Mouse (Mus musculus) layer of hippocampus, adult 2 months (tissue): ENCODE results near the gene Mtch2. TPM values are rescaled to one million over a fixed set of nuclear protein-coding genes. Genes with fewer than 3 reads are reported as not detected.

Experiments used
- DNase-seq, 2 experiments: peaks; one replicate each; pipeline ENCODE4 v3.0.0; 2022; ENCODE audit warnings: low spot score in 2 of 2
- H3K27ac ChIP-seq: fragments of 200-600 bp; 2 replicates; pipeline ENCODE4 v1.8.1; 2022
- H3K4me3 ChIP-seq: fragments of 200-600 bp; 2 replicates; pipeline ENCODE4 v1.8.1; 2022; ENCODE audit warnings: mild to moderate bottlenecking
- CTCF ChIP-seq: fragments of 200-600 bp; conservative IDR thresholded peaks from 2 replicates; pipeline ENCODE4 v1.8.1; 2022; ENCODE audit warnings: antibody characterized with exemption, mild to moderate bottlenecking, moderate library complexity
- total RNA-seq, 2 experiments: library from RNA; stranded (reverse); gene quantifications; 2 replicates each; pipeline ENCODE4 v1.2.3; 2021

Mtch2 gene
- total RNA-seq, 2 experiments from 2014 or later: 114 to 129 TPM

- no peak overlapping the region for H3K4me3 ChIP-seq
- no peak for TF ChIP-seq CTCF
- DNase-seq: no peak
- no peak overlapping the region for H3K27ac ChIP-seq
Observed at GRCm38 (mm10) chr2:90838621-90839020, 8.3 kb upstream of the Mtch2 start.

GRCm38 (mm10) chr2:90843666-90844065 is 3.3 kb upstream of the Mtch2 start:
- no peak for TF ChIP-seq CTCF
- Histone ChIP-seq H3K27ac (peak overlapping the region; percentile 77), H3K4me3 (no peak overlapping the region)
- DNase-seq: peak; percentile 52 to 62

- Histone ChIP-seq H3K27ac (peak overlapping the region; percentile 77; the same call in 1 of the 2 replicates), H3K4me3 (no peak overlapping the region)
- TF ChIP-seq CTCF: no peak
- no peak for DNase-seq
Observed at GRCm38 (mm10) chr2:90844262-90844661, 2.7 kb upstream of the Mtch2 start.

GRCm38 (mm10) chr2:90845234-90845633 is 1.7 kb upstream of the Mtch2 start:
- H3K27ac ChIP-seq: 0 out of 2 replicates have a peak overlapping the region, but pooled peaks have one; percentile 6
- H3K4me3 ChIP-seq: no peak overlapping the region
- TF ChIP-seq CTCF: no peak
- no peak for DNase-seq

- TF ChIP-seq CTCF: no peak
- Histone ChIP-seq H3K4me3 (peak overlapping the region; percentile 86), H3K27ac (peak overlapping the region; percentile 94)
- no peak for DNase-seq
Observed at GRCm38 (mm10) chr2:90846171-90846570, 784 bp upstream of the Mtch2 start.

GRCm38 (mm10) chr2:90846597-90846954 is 379 bp upstream of the Mtch2 start:
- DNase-seq: no peak
- H3K27ac ChIP-seq: peak overlapping the region; percentile 94
- peak overlapping the region; percentile 86 for H3K4me3 ChIP-seq
- TF ChIP-seq CTCF: no peak; the same call in none of the 2 replicates

- no peak for TF ChIP-seq CTCF
- H3K4me3 ChIP-seq: peak overlapping the region; percentile 86
- no peak for DNase-seq
- peak overlapping the region; percentile 94 for H3K27ac ChIP-seq
Observed at GRCm38 (mm10) chr2:90847681-90848050, 711 bp downstream of the Mtch2 start.

- H3K27ac ChIP-seq: 0 out of 2 replicates have a peak overlapping the region, but pooled peaks have one; percentile 94
- peak; percentile 25 for TF ChIP-seq CTCF
- H3K4me3 ChIP-seq: peak overlapping the region; percentile 86
- no peak for DNase-seq
Observed at GRCm38 (mm10) chr2:90848331-90848730, 1.4 kb downstream of the Mtch2 start.

- no peak for DNase-seq
- H3K4me3 ChIP-seq: no peak overlapping the region
- TF ChIP-seq CTCF: no peak
- no peak overlapping the region for H3K27ac ChIP-seq
Observed at GRCm38 (mm10) chr2:90850401-90850800, 3.4 kb downstream of the Mtch2 start.

- DNase-seq: no peak
- Histone ChIP-seq H3K27ac (no peak overlapping the region), H3K4me3 (no peak overlapping the region)
- TF ChIP-seq CTCF: no peak
Observed at GRCm38 (mm10) chr2:90861486-90861885, 14.5 kb downstream of the Mtch2 start.

- Histone ChIP-seq H3K27ac (peak overlapping the region; percentile 24; the same call in 1 of the 2 replicates), H3K4me3 (no peak overlapping the region)
- no peak for DNase-seq
- no peak for TF ChIP-seq CTCF
Observed at GRCm38 (mm10) chr2:90864184-90864583, 17.2 kb downstream of the Mtch2 start.

- no peak overlapping the region for H3K4me3 ChIP-seq
- TF ChIP-seq CTCF: peak; percentile 95
- peak; percentile 89 to 92 for DNase-seq
- H3K27ac ChIP-seq: peak overlapping the region; percentile 56; the same call in 1 of the 2 replicates
Observed at GRCm38 (mm10) chr2:90866524-90866923, 19.6 kb downstream of the Mtch2 start.

- Histone ChIP-seq H3K27ac (peak overlapping the region; percentile 92), H3K4me3 (no peak overlapping the region)
- peak in 1 of 2 experiments; percentile 73 for DNase-seq
- TF ChIP-seq CTCF: no peak
Observed at GRCm38 (mm10) chr2:90870136-90870601, 23.2 kb downstream of the Mtch2 start.

GRCm38 (mm10) chr2:90871180-90871961 is 24.4 kb downstream of the Mtch2 start:
- no peak for TF ChIP-seq CTCF
- H3K27ac ChIP-seq: peak overlapping the region; percentile 92
- no peak for DNase-seq

More at GRCm38 (mm10) chr2:90871180-90871961, 24.4 kb downstream of the Mtch2 start:
- no peak overlapping the region for H3K4me3 ChIP-seq
